Mouse (Mus musculus) MEL (cell line): ENCODE measurements around the gene Itpr2. TPM values are rescaled to one million over a fixed set of nuclear protein-coding genes. Genes with fewer than 3 reads are reported as not detected.

Source experiments
- DNase-seq: peaks from one replicate; pipeline ENCODE4 v3.0.0; 2011; ENCODE audit warnings: low read depth, low spot score
- H3K27ac ChIP-seq: 2 replicates; pipeline ENCODE4 v1.5.1; 2012; ENCODE audit warnings: low read depth, mild to moderate bottlenecking, control low read depth, low read length, moderate library complexity; ENCODE audit not compliant: control insufficient read depth
- H3K27me3 ChIP-seq, 2 experiments: fragments of 150-350 bp in 1 of 2; sonication (generic) in 1 of 2; 2 replicates each; pipeline ENCODE4 v1.6.1; 2012; ENCODE audit warnings: low read length in 2 of 2, mild to moderate bottlenecking in 2 of 2, improper control_type of control experiment in 1 of 2, moderate library complexity in 1 of 2; ENCODE audit not compliant: insufficient read depth in 2 of 2, control insufficient read depth in 1 of 2
- H3K36me3 ChIP-seq, 2 experiments: 2 replicates each; pipeline ENCODE4 v1.6.1; 2012 to 2014; ENCODE audit warnings: low read length in 2 of 2, improper control_type of control experiment in 1 of 2, inconsistent platforms in 1 of 2, mild to moderate bottlenecking in 1 of 2; ENCODE audit not compliant: insufficient read depth in 2 of 2, control insufficient read depth in 1 of 2
- H3K4me1 ChIP-seq, 2 experiments: fragments of 150-350 bp in 1 of 2; sonication (generic) in 1 of 2; 2 replicates each; pipeline ENCODE4 v1.6.1; 2012; ENCODE audit warnings: low read length in 2 of 2, improper control_type of control experiment in 1 of 2, mild to moderate bottlenecking in 1 of 2; ENCODE audit not compliant: insufficient read depth in 2 of 2, control insufficient read depth in 1 of 2
- H3K4me3 ChIP-seq, 2 experiments: fragments of 150-350 bp in 1 of 2; sonication (generic) in 1 of 2; 2 replicates each; pipeline ENCODE4 v1.5.1; 2012; ENCODE audit warnings: low read depth in 2 of 2, low read length in 2 of 2, mild to moderate bottlenecking in 2 of 2, moderate library complexity in 2 of 2, control low read depth in 1 of 2, improper control_type of control experiment in 1 of 2; ENCODE audit not compliant: control insufficient read depth in 1 of 2, insufficient read depth in 1 of 2
- H3K79me2 ChIP-seq: 2 replicates; pipeline ENCODE4 v1.6.1; 2012; ENCODE audit warnings: mild to moderate bottlenecking, low read length, moderate library complexity; ENCODE audit not compliant: control insufficient read depth, poor library complexity, insufficient read depth
- H3K9ac ChIP-seq: 2 replicates; pipeline ENCODE4 v1.6.1; 2012; ENCODE audit warnings: low read depth, mild to moderate bottlenecking, control low read depth, low read length, moderate library complexity; ENCODE audit not compliant: control insufficient read depth, poor library complexity, severe bottlenecking
- H3K9me3 ChIP-seq: fragments of 150-350 bp; sonication (generic); replicated peaks from 2 replicates; pipeline ENCODE4 v1.6.1; 2012; ENCODE audit warnings: mild to moderate bottlenecking, low read length, improper control_type of control experiment, moderate library complexity; ENCODE audit not compliant: insufficient read depth
- BHLHE40 ChIP-seq: IDR thresholded peaks from 2 replicates; pipeline ENCODE4 v1.6.1; 2012; ENCODE audit warnings: low read depth, mild to moderate bottlenecking, inconsistent platforms, low read length, improper control_type of control experiment, borderline replicate concordance
- CHD1 ChIP-seq: IDR thresholded peaks from 2 replicates; pipeline ENCODE4 v1.6.1; 2012; ENCODE audit warnings: low read depth, mild to moderate bottlenecking, inconsistent platforms, low read length, improper control_type of control experiment
- CTCF ChIP-seq, 3 experiments: IDR thresholded peaks in 2 of 3; conservative IDR thresholded peaks in 1 of 3; 2 replicates each; pipeline ENCODE4 v1.5.1; 2011 to 2012; ENCODE audit warnings: low read length in 3 of 3, low read depth in 2 of 3, mild to moderate bottlenecking in 2 of 3, improper control_type of control experiment in 1 of 3, inconsistent platforms in 1 of 3, mixed read lengths in 1 of 3, moderate library complexity in 1 of 3; ENCODE audit not compliant: control insufficient read depth in 1 of 3, insufficient read depth in 1 of 3, poor library complexity in 1 of 3, severe bottlenecking in 1 of 3
- E2F4 ChIP-seq: IDR thresholded peaks from 2 replicates; pipeline ENCODE4 v1.6.1; 2011; ENCODE audit warnings: low read depth, low read length, improper control_type of control experiment, borderline replicate concordance
- ETS1 ChIP-seq: IDR thresholded peaks from 2 replicates; pipeline ENCODE4 v1.6.1; 2012; ENCODE audit warnings: low read depth, mild to moderate bottlenecking, inconsistent platforms, low read length, improper control_type of control experiment, moderate library complexity
- GABPA ChIP-seq: IDR thresholded peaks from 2 replicates; pipeline ENCODE4 v1.6.1; 2012; ENCODE audit warnings: low read depth, mild to moderate bottlenecking, inconsistent platforms, low read length, improper control_type of control experiment, moderate library complexity
- GATA1 ChIP-seq: IDR thresholded peaks from 2 replicates; pipeline ENCODE4 v1.6.1; 2011; ENCODE audit warnings: low read depth, low read length, improper control_type of control experiment
- HCFC1 ChIP-seq: IDR thresholded peaks from 2 replicates; pipeline ENCODE4 v1.6.1; 2012; ENCODE audit warnings: low read depth, mild to moderate bottlenecking, inconsistent platforms, low read length, improper control_type of control experiment, moderate library complexity
- MAFK ChIP-seq: IDR thresholded peaks from 2 replicates; pipeline ENCODE4 v1.6.1; 2011; ENCODE audit warnings: low read depth, mild to moderate bottlenecking, low read length, improper control_type of control experiment, borderline replicate concordance
- MAX ChIP-seq: IDR thresholded peaks from 2 replicates; pipeline ENCODE4 v1.6.1; 2011; ENCODE audit warnings: low read length, improper control_type of control experiment
- MAZ ChIP-seq: IDR thresholded peaks from 2 replicates; pipeline ENCODE4 v1.6.1; 2012; ENCODE audit warnings: low read depth, mild to moderate bottlenecking, inconsistent platforms, low read length, improper control_type of control experiment
- MEF2A ChIP-seq: IDR thresholded peaks from 2 replicates; pipeline ENCODE4 v1.6.1; 2014; ENCODE audit warnings: low read depth, mild to moderate bottlenecking, inconsistent platforms, low read length, improper control_type of control experiment; ENCODE audit not compliant: poor library complexity, insufficient replicate concordance, severe bottlenecking; ENCODE audit errors: extremely low read depth
- MXI1 ChIP-seq: IDR thresholded peaks from 2 replicates; pipeline ENCODE4 v1.6.1; 2011; ENCODE audit warnings: mild to moderate bottlenecking, low read depth, low read length, improper control_type of control experiment
- MYB ChIP-seq: IDR thresholded peaks from 2 replicates; pipeline ENCODE4 v1.6.1; 2011; ENCODE audit warnings: mild to moderate bottlenecking, low read depth, low read length, improper control_type of control experiment
- POLR2A ChIP-seq, 2 experiments: IDR thresholded peaks; 2 replicates each; pipeline ENCODE4 v1.6.1; 2011 to 2012; ENCODE audit warnings: low read length in 2 of 2, mild to moderate bottlenecking in 2 of 2, control low read depth in 1 of 2, improper control_type of control experiment in 1 of 2, low read depth in 1 of 2, moderate library complexity in 1 of 2; ENCODE audit not compliant: control insufficient read depth in 1 of 2, insufficient read depth in 1 of 2, poor library complexity in 1 of 2
- POLR2AphosphoS5 ChIP-seq: IDR thresholded peaks from 2 replicates; pipeline ENCODE4 v1.6.1; 2012; ENCODE audit warnings: low read depth, borderline replicate concordance, mild to moderate bottlenecking, inconsistent platforms, low read length, moderate library complexity, mixed read lengths
- RAD21 ChIP-seq: IDR thresholded peaks from 2 replicates; pipeline ENCODE4 v1.6.1; 2011; ENCODE audit warnings: mild to moderate bottlenecking, low read depth, low read length, improper control_type of control experiment
- RCOR1 ChIP-seq: IDR thresholded peaks from 2 replicates; pipeline ENCODE4 v1.6.1; 2012; ENCODE audit warnings: low read depth, mild to moderate bottlenecking, inconsistent platforms, low read length, improper control_type of control experiment
- SIN3A ChIP-seq: IDR thresholded peaks from 2 replicates; pipeline ENCODE4 v1.6.1; 2012; ENCODE audit warnings: low read length, improper control_type of control experiment, inconsistent platforms
- SMC3 ChIP-seq: IDR thresholded peaks from 2 replicates; pipeline ENCODE4 v1.6.1; 2011; ENCODE audit warnings: low read depth, low read length, improper control_type of control experiment
- TAL1 ChIP-seq: IDR thresholded peaks from 2 replicates; pipeline ENCODE4 v1.6.1; 2012; ENCODE audit warnings: mild to moderate bottlenecking, inconsistent platforms, low read length, moderate library complexity, mixed read lengths
- TBP ChIP-seq: IDR thresholded peaks from 2 replicates; pipeline ENCODE4 v1.8.0; 2011; ENCODE audit warnings: low read depth, low read length, improper control_type of control experiment
- TCF12 ChIP-seq: IDR thresholded peaks from 2 replicates; pipeline ENCODE4 v1.6.1; 2014; ENCODE audit warnings: low read depth, mild to moderate bottlenecking, inconsistent platforms, low read length, improper control_type of control experiment, moderate library complexity
- UBTF ChIP-seq: IDR thresholded peaks from 2 replicates; pipeline ENCODE4 v1.6.1; 2012; ENCODE audit warnings: low read depth, mild to moderate bottlenecking, inconsistent platforms, low read length, improper control_type of control experiment, moderate library complexity, borderline replicate concordance; ENCODE audit not compliant: insufficient read depth
- USF1 ChIP-seq: IDR thresholded peaks from 2 replicates; pipeline ENCODE4 v1.6.1; 2014; ENCODE audit warnings: low read depth, mild to moderate bottlenecking, inconsistent platforms, low read length, improper control_type of control experiment, moderate library complexity
- ZC3H11A ChIP-seq: IDR thresholded peaks from 2 replicates; pipeline ENCODE4 v1.6.1; 2012; ENCODE audit warnings: low read depth, mild to moderate bottlenecking, inconsistent platforms, low read length, improper control_type of control experiment
- ZNF384 ChIP-seq: IDR thresholded peaks from 2 replicates; pipeline ENCODE4 v1.6.1; 2012; ENCODE audit warnings: low read depth, mild to moderate bottlenecking, inconsistent platforms, low read length, improper control_type of control experiment
- polyA plus RNA-seq, 2 experiments: library from polyadenylated mRNA; stranded (reverse) in 1 of 2; unstranded in 1 of 2; fragments of >175 nt in 1 of 2; fragments of >200 nt in 1 of 2; gene quantifications; 2 replicates each; pipeline versions ENCODE4 v1.2.1 to v1.2.4; 2012; ENCODE audit warnings: low replicate concordance in 2 of 2, low read depth in 1 of 2; ENCODE audit not compliant: insufficient read length in 2 of 2, insufficient read depth in 1 of 2, missing spikeins in 1 of 2
- total RNA-seq: library from RNA; depleted of rRNA; stranded (reverse); fragments of 300-350 nt; gene quantifications from 2 replicates; pipeline ENCODE4 v1.2.3, GENCODE M21; 2012

Gene Itpr2
- total and polyA plus RNA-seq, 3 experiments, result 1.5 to 3.0 TPM; not detected in 1

DNA sequence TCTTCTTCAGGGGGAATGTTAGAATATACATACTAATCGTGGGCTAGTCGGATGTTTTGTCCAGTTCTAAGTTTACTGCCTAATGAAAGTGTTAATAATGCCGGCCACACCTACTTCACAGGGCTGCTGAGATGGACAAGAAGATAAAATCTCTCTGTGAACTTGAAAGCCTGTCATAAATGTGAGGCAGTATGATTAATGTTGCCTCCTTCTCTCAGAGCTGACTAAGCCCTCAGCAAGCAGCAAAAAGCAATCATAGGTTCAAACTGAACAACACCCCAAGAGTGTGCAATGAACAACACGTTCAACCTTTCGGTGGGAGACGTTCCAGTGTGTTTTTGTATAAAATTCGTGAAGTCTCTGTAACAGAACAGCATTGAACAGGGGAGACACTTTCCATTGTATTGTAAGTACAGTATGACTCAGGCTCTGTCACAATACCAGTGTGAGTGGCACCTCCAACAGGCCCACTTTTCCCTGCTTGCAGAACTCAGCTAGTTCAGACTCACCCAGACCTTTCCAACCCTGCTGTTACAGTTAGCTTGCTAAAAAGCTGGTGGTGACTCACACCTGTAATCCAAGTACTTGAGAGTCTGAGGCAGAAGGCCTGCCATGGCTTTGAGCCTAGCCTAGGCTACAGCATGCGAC lies 69.7 kb downstream of the Itpr2 start:
- peaks cover 0 to 2% of the 10 kb centered on the region in 2 experiments; a peak in 2 of 4 replicates for H3K36me3 ChIP-seq
- no peak overlapping the region for H3K9ac ChIP-seq
- no peaks in the 10 kb centered on the region for H3K27me3 ChIP-seq
- no peak for TF ChIP-seq MAX
- TF ChIP-seq ZNF384, result no peak
- TF ChIP-seq E2F4, result no peak
- no peak for TF ChIP-seq MEF2A
- no peak for TF ChIP-seq BHLHE40
- TF ChIP-seq CHD1, result no peak
- TF ChIP-seq SMC3, result no peak
- TF ChIP-seq TCF12, result no peak
- no peak for TF ChIP-seq ZC3H11A
- TF ChIP-seq MAFK, result no peak
- no peak for TF ChIP-seq SIN3A
- TF ChIP-seq TBP, result no peak
- TF ChIP-seq USF1, result no peak
- no peak for TF ChIP-seq MAZ
- TF ChIP-seq GATA1, result no peak
- peak; percentile 23 for DNase-seq
- H3K27ac ChIP-seq, result no peak overlapping the region
- H3K79me2 ChIP-seq, result no peaks in the 10 kb centered on the region
- peaks cover 2 to 18% of the 10 kb centered on the region in 2 experiments; a peak in 2 of 4 replicates for H3K4me1 ChIP-seq
- no peak overlapping the region for H3K4me3 ChIP-seq
- H3K9me3 ChIP-seq, result no peaks in the 10 kb centered on the region

DNA sequence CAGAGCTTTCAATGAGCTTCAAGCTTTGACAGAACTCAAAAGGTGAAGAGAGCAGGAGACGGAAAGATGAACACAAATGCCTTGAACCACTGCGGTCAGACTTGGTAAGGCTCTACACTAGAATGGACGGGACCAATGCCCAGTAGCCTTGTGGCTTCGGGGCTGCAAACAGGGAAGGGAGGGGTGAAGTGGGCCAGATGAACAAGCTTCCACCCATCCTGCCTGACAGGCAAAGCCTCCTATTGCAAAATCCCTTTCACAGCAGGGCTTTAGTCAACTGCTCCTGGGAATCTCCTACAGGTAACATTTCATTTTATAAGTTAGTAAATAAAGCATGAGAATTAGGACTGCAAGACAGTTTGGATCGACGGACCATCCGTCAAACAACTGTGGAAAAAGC lies 70.2 kb downstream of the Itpr2 start:
- Histone ChIP-seq H3K4me1 (peaks cover 2 to 18% of the 10 kb centered on the region in 2 experiments; a peak in 2 of 4 replicates), H3K36me3 (peaks cover 0 to 2% of the 10 kb centered on the region in 2 experiments; a peak in 2 of 4 replicates), H3K4me3 (no peak overlapping the region), H3K9ac (no peak overlapping the region), H3K79me2 (no peaks in the 10 kb centered on the region), H3K9me3 (no peaks in the 10 kb centered on the region), H3K27me3 (no peaks in the 10 kb centered on the region), H3K27ac (no peak overlapping the region)
- no peak for DNase-seq
- TF ChIP-seq ZC3H11A (no peak), POLR2A (IDR thresholded peaks at IDR 0.05; ENCODE audit: control insufficient read depth in 1 of 2, insufficient read depth in 1 of 2, low read depth in 1 of 2, low read length in 2 of 2, poor library complexity in 1 of 2) (no peak), RCOR1 (no peak), GATA1 (no peak), RAD21 (no peak), CHD1 (no peak), MAFK (no peak), GABPA (no peak), MEF2A (no peak), MXI1 (no peak), CTCF (IDR thresholded peaks at IDR 0.05 in 2 of 3, conservative IDR thresholded peaks at IDR 0.05 in 1 of 3; ENCODE audit: control insufficient read depth in 1 of 3, insufficient read depth in 1 of 3, low read depth in 2 of 3, low read length in 3 of 3, poor library complexity in 1 of 3, severe bottlenecking in 1 of 3) (no peak), TCF12 (no peak), ETS1 (no peak), POLR2AphosphoS5 (no peak), HCFC1 (no peak), TAL1 (no peak), UBTF (no peak), TBP (no peak), SMC3 (no peak), MYB (no peak)
